Mouse (Mus musculus) liver, adult 2 months (tissue): ENCODE results near the gene Enho.

ENCODE experiments used
- CTCF ChIP-seq: fragments of 200-500 bp; IDR thresholded peaks from 2 replicates; pipeline ENCODE4 v1.5.1; 2011; ENCODE audit warnings: low read depth, low read length, control low read depth
- POLR2A ChIP-seq: fragments of 200-500 bp; IDR thresholded peaks from 2 replicates; pipeline ENCODE4 v1.6.1; 2011; ENCODE audit warnings: low read length, control low read depth; ENCODE audit not compliant: insufficient read depth; ENCODE audit errors: extremely low read depth

GRCm38 (mm10) chr4:41636366-41636765 lies 3.8 kb downstream of the Enho start:
- TF ChIP-seq CTCF (no peak), POLR2A (no peak)
